Mouse (Mus musculus) embryo, embryonic 11.5 days (tissue): ENCODE results near the gene Saa4.
A peak's percentile ranks its signal among the peaks of the same experiment; 100 is the strongest.
"Not testable (repeated sequence)": the region's sequence is repeated elsewhere in the genome, so short reads cannot be mapped to it uniquely, and the experiment has no call there.

Experiments used
- DNase-seq: peaks from one replicate; pipeline ENCODE4 v3.0.0-alpha.2; 2012; ENCODE audit warnings: low read depth, low spot score

Saa4 gene

DNA sequence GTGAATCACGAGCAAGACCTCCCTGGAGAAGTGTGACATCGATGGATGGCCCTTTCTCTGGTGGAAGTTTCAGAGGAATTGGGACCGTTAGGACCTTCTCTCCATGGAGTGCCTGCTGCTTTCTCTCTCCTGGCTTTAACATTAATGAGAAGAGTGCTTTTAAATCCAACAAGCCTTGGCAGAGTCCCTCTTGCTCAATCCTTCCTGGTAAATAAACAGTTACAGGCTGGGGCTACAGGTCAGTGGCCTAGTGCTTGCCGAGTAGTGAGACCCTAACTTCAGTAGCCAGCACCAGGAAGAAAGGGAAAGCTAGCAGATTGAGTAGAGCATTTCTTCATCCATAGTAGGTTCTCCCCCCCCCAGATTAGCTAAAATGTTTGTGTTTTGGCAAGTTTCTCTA, at the start of gene Saa4:
Saa4 (minus strand) TSS at position 146 of the 400 bp plus-strand sequence.
- no peak for DNase-seq

DNA sequence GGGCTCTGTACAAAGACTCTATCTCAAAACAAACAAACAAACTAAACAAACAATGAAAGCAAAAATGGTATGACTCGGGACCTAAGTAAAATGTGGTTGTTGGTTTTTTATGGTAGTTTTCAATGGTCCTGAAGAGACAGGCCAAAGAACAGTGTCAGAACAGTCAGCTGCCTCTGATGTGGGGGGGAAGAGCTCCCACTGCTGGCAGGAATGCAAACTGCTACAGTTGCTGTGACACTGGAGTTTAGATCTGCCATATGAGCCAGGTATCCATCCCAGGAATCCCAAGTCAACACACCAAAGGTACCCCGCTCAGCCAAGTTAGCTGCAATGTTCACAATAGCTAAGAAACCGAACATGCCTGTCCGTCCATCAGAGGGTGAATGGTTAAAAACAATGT, 38.3 kb upstream of the Saa4 start:
- DNase-seq, result peak; percentile 48

DNA sequence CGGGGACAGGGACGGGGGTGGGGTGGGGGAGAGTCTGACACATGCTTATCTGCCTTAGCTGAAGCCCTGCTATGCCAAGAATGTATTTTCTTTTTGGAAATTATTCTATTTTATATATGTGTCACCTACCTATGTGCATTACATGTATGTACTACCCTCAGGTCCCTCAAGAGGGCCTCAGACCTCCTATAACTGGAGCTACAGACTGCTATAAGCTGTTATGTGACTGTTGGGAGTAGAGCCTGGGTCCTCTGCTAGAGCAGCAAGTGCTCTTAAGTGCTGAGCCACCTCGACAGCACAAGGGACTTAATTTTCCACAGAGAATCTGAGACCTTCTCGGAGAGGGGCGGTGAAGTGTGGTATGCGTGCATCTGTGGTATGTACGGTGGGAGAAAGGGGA, 36.0 kb upstream of the Saa4 start:
- no peak for DNase-seq

DNA sequence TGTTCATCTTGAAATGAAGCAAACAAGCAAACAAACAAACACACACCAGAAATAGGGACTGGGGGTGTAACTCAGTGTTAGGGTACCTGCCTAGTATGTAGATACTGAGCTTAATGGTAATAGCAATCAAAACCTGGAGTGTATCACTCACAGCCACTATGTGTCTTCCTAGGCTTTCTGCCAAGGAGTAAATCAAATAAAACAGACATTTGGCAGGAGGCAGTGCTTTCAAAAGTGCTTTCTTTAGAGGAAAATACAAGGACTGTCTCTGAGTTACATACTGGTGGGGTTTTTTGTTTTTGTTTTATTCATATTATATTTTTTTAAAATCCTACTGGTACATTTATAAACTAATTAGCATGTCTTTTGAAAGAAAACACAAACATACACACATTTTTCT, 35.0 kb upstream of the Saa4 start:
- no peak for DNase-seq

DNA sequence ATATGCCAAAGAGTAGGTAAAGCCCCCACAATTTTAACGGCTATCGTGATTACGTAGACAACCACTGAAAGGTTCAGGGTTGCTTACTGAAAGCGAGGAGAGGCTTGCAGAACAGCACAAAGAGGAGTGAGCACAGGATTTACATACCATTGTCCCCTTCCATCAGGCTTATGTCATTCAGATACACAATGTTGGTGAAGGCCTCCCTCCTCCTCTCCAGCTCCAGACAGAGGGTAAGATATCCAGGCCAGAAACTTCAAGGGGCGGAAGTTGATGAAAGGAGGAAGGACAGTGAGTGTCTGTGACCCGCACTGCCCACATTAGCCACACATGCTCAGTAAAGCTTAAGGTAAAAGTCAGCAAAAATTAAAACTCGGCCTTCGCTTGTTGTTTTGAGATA, 32.3 kb upstream of the Saa4 start:
- DNase-seq, result no peak

DNA sequence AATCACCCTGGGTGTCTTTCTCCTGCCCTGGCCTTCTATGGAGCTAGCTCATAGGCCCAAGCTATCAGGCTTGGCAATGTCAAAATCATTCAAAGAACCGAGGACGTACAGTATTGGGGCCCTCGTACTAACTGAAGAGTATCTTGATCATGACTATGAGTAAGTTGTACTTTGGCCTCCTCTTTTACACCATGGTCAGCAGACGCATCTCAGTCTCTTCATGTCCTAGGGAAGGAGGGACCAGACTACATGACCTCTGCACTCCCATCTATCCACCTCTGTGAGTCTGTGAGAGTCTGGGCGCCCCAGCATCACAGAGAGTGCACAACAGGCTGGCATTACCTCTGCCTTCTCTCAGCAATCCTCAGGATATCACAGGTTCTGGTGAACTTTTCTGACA, 30.2 kb upstream of the Saa4 start:
- DNase-seq, result no peak

DNA sequence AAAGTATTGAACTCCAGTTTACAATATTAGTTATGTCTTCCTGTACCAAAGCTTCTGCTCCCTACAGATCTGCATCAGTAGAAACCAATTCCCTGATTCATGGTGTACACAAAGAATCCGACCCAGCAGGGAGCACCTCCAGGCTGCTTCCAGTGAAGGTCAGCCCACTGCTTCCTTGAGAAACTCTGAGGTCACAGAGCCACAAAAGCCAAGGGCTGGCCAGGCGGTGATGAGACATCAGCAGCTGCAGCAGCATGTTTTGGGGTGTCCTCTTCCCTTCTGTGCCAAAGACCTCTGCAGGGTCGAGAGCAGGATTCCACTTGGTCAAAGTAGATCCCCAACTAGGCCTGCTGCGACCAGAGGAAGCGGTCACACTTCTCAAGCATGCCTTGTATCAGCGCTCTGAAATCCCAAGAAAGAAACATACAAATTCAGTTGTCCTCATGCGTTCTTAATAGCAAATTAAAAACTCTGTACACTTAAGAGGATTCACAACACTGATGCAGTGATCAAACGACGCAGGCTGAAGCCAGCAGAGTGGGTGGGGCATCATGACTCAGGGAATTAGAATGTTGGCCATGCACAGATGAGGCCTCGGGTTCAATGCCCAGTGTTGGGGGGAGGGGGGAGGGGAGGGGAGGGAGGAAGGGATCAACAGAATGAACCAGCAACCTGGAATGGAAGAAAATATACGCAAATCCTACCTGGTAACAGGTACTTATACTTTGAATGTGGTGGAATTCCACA, 28.8 kb upstream of the Saa4 start:
- DNase-seq, result no peak

DNA sequence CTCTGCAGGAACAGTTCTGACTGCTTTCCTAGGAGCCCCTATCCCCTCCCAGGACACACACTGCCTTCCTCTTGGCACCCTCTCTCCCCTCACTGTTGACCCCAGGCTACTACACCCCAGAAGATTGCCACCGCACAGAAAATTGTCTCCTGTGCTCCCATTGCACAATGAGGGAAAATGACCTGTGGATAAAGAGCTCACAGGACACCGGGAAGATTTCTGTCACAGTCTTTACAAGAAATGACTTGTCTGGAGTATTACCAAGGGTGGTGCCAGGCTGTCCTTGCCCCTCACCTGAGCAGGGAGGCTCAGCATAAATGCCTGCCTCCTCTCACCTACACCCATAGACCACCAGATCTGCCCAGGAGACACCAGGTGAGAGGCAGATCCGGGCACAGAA, 19.1 kb upstream of the Saa4 start, which contains the start of gene Saa2:
Saa2 (plus strand) TSS at position 301 of the 400 bp plus-strand sequence.
- no peak for DNase-seq

DNA sequence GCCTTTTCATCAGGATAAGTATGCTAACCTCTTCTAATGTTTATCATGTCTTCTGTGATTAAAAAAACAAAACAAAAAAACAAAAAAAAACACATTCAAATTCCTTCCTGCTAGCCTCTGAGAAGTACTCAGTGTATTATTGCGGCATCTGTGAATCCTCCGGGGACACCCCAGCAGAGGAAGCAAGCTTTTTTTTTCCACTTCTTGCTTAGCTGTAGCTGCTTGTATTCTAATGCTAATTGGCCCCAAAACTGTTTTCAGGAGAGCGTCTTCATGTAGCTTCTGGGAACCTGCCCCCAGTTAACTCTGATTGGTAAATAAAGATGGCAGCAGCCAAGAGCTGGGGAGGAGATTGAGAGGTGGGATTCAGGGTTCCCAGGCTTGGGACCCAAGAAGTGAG, 16.1 kb upstream of the Saa4 start:
- DNase-seq, result no peak

DNA sequence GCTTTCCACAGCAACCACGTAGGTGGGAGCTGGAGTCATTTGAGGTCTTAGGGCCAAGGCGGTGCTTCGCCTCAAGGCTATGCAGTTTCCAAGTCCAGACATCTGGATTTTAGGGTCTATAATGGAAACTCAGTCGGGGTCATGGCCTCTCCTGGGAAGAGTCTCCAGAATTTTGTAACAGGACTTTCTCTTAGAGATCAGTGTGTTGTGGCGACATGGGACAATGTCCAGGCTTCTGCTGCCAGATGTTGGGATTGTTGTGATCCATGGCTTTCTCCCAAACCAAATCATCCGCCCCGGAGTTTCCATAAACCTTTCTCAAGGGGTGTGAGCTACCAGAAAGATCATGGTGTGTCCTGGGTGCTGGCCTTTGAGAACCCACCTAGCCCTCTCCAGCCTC, 14.0 kb upstream of the Saa4 start:
- no peak for DNase-seq

DNA sequence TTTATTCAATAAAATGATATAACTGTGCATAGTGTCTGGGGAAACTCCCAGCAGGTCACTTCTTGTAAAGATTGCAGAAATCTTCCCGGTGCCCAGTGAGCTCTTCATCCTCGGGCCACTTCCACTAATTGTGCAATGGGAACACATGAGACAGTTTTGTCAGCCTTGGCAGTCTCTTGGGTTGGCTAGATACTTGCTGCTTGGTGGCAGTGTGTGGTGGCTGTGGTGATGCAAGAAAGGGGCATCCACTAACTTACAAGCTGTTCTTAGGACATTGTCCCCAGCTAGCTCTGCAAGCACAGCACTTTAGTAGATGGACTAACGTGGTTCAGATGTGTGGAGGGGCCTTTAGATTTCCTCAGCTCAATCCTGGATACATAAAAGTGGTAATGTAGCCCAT, 13.4 kb upstream of the Saa4 start:
- no peak for DNase-seq

DNA sequence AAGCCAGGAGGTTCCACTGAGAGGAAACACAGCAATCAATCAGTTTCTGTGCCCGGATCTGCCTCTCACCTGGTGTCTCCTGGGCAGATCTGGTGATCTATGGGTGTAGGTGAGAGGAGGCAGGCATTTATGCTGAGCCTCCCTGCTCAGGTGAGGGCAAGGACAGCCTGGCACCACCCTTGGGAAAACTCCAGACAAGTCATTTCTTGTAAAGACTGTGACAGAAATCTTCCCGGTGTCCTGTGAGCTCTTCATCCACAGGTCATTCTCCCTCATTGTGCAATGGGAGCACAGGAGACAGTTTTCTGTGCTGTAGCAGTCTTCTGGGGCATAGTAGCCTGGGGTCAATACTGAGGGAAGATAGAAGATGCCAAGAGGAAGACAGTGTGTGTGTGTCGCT, 10.5 kb upstream of the Saa4 start, which contains the start of gene Saa1:
Saa1 (minus strand) TSS at position 101 of the 400 bp plus-strand sequence.
- DNase-seq, result not testable (repeated sequence)

DNA sequence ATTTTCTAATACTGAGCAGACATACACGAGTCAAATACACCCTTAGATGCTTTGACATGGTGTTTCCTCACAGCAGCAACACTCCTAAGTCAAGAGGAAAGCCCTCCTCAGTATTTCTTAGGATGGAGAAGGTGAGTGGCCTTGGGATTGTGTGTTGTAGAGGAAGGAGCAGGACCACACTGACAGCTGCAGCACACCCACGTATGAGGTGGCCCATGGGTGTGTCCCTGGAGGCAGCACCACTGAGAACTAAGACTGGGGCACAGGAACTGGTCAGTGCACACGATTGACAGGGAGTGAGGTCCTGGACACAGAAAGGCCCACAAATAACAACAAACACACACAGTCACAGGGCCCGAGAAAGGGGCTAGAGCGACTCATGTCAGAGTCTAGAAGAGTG, 7.6 kb upstream of the Saa4 start:
- DNase-seq, result not testable (repeated sequence)

DNA sequence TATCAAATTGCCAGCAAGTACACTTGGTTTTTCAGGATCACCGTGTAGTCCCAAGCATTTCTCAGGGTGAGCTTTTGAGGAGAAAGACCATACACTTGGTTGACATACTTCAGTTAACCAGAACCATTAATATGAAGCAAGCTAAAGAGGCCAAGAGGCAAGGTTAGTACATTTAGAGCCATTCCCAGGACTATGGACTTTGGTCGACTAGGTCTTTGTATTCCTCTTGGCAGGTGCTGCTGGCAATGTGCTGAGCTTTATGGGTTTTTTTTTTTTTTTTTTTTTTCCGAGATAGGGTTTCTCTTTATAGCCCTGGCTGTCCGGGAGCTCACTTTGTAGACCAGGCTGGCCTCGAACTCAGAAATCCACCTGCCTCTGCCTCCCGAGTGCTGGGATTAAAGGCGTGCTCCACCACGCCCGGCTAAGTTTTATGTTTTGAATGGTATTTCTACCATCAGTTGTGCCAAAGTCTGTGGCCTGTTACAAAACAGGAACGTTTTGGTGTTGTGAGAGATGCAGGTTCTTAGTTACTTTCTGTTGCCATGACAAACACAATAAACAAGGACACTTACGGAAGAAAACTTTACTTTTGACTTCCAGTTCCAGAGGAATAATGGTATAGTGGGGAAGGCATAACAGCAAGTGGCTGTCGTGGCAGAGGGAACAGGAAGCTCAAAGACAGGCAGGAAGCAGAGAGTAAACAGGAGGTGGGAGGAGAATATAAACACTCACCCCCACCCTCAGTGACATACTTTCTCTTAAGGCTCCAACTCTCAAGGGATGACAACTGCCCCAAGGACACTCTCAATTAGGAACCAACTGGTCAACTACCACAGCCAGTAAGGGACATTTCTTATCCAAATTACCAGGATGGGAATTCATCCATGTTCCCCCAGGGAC, 6.4 kb upstream of the Saa4 start:
- DNase-seq, result no peak

DNA sequence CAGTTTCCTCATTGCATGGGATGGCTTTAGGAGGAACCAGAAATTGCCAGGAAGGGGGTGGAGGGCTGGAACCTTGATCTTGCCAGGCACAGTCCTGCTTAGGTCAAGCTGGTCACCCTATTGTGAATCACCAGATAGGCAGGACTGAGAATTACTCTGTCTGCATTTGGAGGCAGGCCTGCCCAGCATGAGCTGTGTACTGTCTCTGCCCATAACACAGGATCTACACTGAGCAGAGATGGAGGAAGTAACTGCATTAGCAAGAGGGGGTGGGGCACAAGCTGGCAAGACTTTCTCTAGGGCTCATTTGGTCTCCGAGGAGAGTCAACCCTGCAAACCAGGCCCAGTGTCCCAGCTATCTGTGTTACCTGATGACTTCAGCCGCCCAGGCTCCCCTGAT, 2.6 kb upstream of the Saa4 start:
- DNase-seq, result no peak

DNA sequence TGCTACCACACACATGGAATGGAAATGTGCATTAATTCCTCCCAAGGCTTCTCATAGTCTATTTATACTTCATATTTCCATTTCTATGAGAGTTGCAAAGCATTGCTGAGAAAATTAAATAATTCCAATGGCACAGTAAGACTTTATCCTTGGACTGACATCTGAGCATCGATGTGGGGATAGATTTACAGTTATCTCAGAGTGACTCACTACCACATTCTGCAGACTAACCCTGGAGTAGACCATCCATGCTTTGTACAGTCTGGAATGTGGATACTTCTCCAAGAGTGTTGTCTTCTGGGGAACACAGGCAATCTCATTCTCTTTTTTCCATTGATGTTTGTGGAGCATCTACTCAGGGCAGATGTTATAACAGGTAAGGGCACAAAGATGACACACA, 4.8 kb downstream of the Saa4 start:
- DNase-seq, result no peak

DNA sequence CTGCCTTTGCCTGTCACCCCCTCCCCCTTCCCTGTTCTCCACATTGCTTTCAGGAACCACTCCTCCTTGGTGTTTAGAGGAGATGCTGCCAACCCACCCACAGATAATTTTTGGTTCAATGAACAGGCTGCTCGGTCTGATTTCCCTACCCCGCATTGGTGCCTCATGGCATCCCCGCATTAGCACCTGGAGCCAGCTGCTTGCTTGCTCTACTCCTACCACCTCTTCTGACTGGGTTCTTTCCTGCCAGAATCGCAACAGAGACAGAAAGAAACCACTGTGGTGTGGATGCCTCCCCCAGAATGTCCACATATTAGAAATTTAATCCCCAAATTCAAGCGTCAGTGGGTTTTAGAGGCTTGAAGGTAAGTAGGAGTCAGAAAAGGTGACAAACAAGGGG, 8.0 kb downstream of the Saa4 start:
- no peak for DNase-seq

DNA sequence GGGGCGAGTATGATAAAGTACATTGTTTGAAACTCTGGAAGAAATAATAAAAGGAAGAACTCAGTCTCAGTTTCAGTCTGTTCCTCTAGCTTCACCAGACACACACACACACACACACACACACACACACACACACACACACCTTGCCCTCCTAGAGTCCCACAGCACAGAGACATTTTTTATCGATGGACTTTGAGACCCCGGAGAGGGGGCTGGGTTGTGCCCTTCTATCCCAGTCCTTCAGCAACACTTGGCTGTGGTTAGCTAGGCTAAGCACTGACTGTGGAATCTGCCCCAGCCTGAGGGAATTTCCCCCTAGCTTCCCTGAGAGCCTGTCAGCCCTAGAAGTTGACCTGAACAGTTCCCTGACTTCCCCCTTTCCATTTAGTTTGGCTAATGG, 8.6 kb downstream of the Saa4 start:
- no peak for DNase-seq

DNA sequence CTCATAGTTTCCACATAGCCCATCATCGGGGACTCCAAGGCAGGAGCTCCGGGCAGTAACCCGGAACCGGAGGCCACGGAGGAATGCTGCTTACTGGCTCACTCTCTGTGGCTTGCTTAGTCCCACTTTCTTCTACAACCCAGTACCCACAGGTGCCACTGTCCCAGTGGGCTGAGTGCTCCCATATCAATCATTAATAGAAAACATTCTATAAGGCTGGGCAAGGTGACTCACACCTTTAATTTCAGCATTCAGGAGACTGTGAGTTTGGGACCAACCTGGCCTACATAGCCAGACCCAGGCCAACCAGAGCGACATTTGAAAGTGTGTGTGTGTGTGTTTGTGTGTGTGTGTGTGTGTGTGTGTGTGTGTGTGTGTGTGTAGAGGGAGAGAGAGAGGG, 9.0 kb downstream of the Saa4 start:
- no peak for DNase-seq

DNA sequence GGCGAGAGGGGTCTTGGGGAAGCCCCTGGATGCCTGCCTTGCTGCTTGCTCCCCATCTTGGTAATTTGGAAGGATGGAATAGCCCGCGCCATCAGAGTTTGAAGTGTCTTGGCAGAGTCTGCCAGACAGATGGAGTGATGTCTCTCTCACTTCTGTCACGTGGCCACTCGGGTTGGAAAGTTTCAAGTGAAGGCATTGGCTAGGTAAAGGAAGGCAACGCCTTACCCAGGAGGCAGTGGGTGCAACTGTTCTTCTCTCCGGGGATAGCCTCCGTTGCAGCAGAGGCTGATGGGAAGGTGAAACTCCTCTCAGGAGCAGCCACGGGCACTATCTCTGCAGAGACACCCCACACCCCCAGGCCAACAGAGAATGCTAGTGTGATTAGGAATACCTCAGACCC, 11.9 kb downstream of the Saa4 start:
- DNase-seq, result no peak

DNA sequence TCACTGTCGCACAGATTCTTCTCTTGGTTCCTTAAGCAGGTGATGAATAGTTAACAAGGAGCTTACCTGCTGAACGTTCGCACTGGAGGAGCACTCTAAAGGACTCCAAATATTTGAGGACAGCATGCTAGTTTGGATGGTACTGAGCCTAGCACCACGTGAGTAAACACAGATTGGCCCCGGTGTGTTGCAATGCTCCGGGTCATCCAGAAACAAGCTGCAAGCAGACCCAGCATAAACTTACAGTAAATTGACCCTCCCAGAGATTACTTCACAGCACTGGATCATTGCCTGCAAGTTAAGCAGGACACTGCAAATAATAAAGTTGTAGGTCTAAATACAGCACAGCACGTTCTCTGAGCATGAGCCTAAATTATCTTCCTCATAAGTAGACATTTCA, 12.9 kb downstream of the Saa4 start:
- no peak for DNase-seq

DNA sequence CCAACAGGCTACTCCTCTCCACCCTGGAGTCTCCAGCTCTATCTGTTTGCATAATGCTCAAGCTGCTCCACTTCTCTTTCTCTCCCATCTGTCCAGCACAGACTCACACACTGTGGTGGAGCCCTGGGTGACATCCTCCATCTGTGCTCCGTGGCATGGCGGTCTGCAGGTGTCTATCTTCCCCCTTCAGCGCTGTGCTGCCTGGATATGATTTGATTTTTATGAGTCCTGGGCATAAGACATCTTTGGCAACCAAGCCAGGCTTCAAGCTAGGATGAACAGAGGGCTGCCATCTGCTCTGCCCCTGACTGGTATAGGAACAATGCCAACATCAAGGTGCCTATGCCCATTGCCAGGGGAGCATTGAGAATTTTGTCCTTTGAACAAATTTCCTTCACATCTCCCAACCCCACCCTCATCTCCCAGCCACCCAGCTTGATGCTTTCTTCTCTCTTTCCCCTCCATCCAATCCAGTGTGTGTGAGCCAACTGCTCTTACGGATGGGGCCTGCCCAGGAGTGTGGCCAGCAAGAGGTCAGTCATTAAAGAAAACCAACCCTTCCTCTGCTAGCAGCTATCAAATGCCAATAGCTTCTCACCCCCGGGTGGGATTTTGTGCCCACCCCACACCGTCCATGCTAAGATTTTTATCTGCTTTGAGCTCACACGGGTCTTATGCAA, 13.7 kb downstream of the Saa4 start:
- DNase-seq, result no peak
